Mouse (Mus musculus) neural tube, embryonic 14.5 days (tissue): ENCODE measurements at regions not wholly inside any gene's neighbourhood (a gene's known extent, or its start where the extent isn't known, plus 50 kb on each side); places are given as distances from the start of the nearest gene placed in this dataset.

Experiments used
- ATAC-seq: fragments of 200-750 bp; cut with Nextera tagmentation; 2 replicates; pipeline ENCODE4 v1.8.0; 2017; ENCODE audit warnings: low read depth, mild to moderate bottlenecking, moderate TSS enrichment, moderate library complexity
- H3K27ac ChIP-seq: fragments of 300-500 bp; sonication (generic); 2 replicates; pipeline ENCODE4 v1.5.1; 2014; ENCODE audit warnings: low read depth, mild to moderate bottlenecking, control low read depth, low read length, moderate library complexity, mixed read lengths
- H3K27me3 ChIP-seq: fragments of 300-500 bp; sonication (generic); 2 replicates; pipeline ENCODE4 v1.6.1; 2014; ENCODE audit warnings: low read length; ENCODE audit not compliant: control insufficient read depth, insufficient read depth
- H3K36me3 ChIP-seq: fragments of 300-500 bp; sonication (generic); 2 replicates; pipeline ENCODE4 v1.6.1; 2014; ENCODE audit warnings: low read length, mixed read lengths; ENCODE audit not compliant: control insufficient read depth, insufficient read depth
- H3K4me1 ChIP-seq: fragments of 300-500 bp; sonication (generic); 2 replicates; pipeline ENCODE4 v1.6.1; 2014; ENCODE audit warnings: low read length; ENCODE audit not compliant: control insufficient read depth, insufficient read depth
- H3K4me2 ChIP-seq: fragments of 300-500 bp; sonication (generic); 2 replicates; pipeline ENCODE4 v1.6.1; 2014; ENCODE audit warnings: mild to moderate bottlenecking, low read depth, low read length, control low read depth
- H3K4me3 ChIP-seq: fragments of 300-500 bp; sonication (generic); 2 replicates; pipeline ENCODE4 v1.5.1; 2014; ENCODE audit warnings: low read depth, low read length, control low read depth, mixed read lengths
- H3K9ac ChIP-seq: fragments of 300-500 bp; sonication (generic); replicated peaks from 2 replicates; pipeline ENCODE4 v1.6.1; 2014; ENCODE audit warnings: low read depth, mild to moderate bottlenecking, control low read depth, low read length, mixed read lengths
- H3K9me3 ChIP-seq: fragments of 300-500 bp; sonication (generic); 2 replicates; pipeline ENCODE4 v1.6.1; 2016; ENCODE audit warnings: low read length; ENCODE audit not compliant: control insufficient read depth
- WGBS: fragments of 180-500 bp; shearing (Covaris S2); extraction: QIAGEN DNeasy Blood & Tissue Kit; methylation state at CpG from one replicate; pipeline ENCODE4 v1.1.7; 2014; 5-methylcytosine and 5-hydroxymethylcytosine counted together

- WGBS = 10% methylated on average over 1 of the region's 1 CpGs
Observed at GRCm38 (mm10) chr14:110276192-110276591, 478.8 kb downstream of the Slitrk6 start.

GRCm38 (mm10) chr14:110271270-110271669 lies 483.7 kb downstream of the Slitrk6 start:
- H3K27me3 ChIP-seq = no peaks in the 10 kb centered on the region
- no peak overlapping the region for H3K4me2 ChIP-seq
- 67% methylated on average over 2 of the region's 2 CpGs for WGBS
- no peak overlapping the region for H3K4me3 ChIP-seq
- no peak overlapping the region for H3K9ac ChIP-seq
- no peak for ATAC-seq
- H3K27ac ChIP-seq = no peak overlapping the region
- no peaks in the 10 kb centered on the region for H3K4me1 ChIP-seq
- no peaks in the 10 kb centered on the region for H3K9me3 ChIP-seq
- H3K36me3 ChIP-seq = no peaks in the 10 kb centered on the region

More at GRCm38 (mm10) chr14:110276192-110276591, 478.8 kb downstream of the Slitrk6 start:
- Histone ChIP-seq H3K4me1 (no peaks in the 10 kb centered on the region), H3K9ac (no peak overlapping the region), H3K9me3 (no peaks in the 10 kb centered on the region), H3K27me3 (no peaks in the 10 kb centered on the region), H3K4me3 (no peak overlapping the region), H3K27ac (no peak overlapping the region), H3K36me3 (no peaks in the 10 kb centered on the region), H3K4me2 (no peak overlapping the region)
- ATAC-seq = no peak

GRCm38 (mm10) chr14:110244466-110244865 lies 510.5 kb downstream of the Slitrk6 start:
- H3K4me2 ChIP-seq = no peak overlapping the region
- 89% methylated on average over 1 of the region's 1 CpGs for WGBS
- H3K4me1 ChIP-seq = no peaks in the 10 kb centered on the region
- H3K36me3 ChIP-seq = no peaks in the 10 kb centered on the region
- ATAC-seq = no peak
- H3K27me3 ChIP-seq = no peaks in the 10 kb centered on the region
- H3K9ac ChIP-seq = no peak overlapping the region
- H3K4me3 ChIP-seq = no peak overlapping the region
- no peak overlapping the region for H3K27ac ChIP-seq
- H3K9me3 ChIP-seq = no peaks in the 10 kb centered on the region

DNA sequence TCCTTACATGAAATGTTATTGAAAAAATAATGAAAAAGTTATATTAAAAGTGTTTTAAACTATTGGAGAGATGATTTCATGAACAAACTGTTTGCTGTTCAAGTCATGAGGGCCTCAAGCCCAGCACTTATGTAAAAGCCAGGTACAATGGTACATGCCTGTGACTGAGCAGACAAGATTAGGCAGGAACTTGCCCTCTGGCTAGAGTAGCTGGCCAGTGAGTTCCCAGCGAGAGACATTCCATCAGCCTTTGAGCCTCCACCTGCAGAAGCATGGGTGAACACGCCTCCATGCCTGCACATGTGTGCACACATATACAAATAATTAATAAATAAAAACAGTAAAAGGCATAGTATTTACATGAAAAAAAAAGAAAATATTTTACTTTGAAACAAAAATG lies 511.4 kb downstream of the Slitrk6 start:
- no peak overlapping the region for H3K9ac ChIP-seq
- no peaks in the 10 kb centered on the region for H3K27me3 ChIP-seq
- H3K36me3 ChIP-seq = no peaks in the 10 kb centered on the region
- WGBS = 96% methylated on average over 2 of the region's 2 CpGs
- no peak overlapping the region for H3K4me3 ChIP-seq
- H3K27ac ChIP-seq = no peak overlapping the region
- no peaks in the 10 kb centered on the region for H3K4me1 ChIP-seq
- no peak for ATAC-seq
- H3K4me2 ChIP-seq = no peak overlapping the region
- H3K9me3 ChIP-seq = no peaks in the 10 kb centered on the region

GRCm38 (mm10) chr14:110238800-110239199 lies 516.1 kb downstream of the Slitrk6 start:
- H3K27me3 ChIP-seq = no peaks in the 10 kb centered on the region
- H3K4me3 ChIP-seq = no peak overlapping the region
- WGBS = 31% methylated on average over 2 of the region's 2 CpGs
- no peaks in the 10 kb centered on the region for H3K36me3 ChIP-seq
- H3K9me3 ChIP-seq = no peaks in the 10 kb centered on the region
- H3K9ac ChIP-seq = no peak overlapping the region
- H3K4me2 ChIP-seq = no peak overlapping the region
- H3K4me1 ChIP-seq = no peaks in the 10 kb centered on the region
- ATAC-seq = no peak
- H3K27ac ChIP-seq = no peak overlapping the region

GRCm38 (mm10) chr14:110224678-110225446 lies 530.1 kb downstream of the Slitrk6 start:
- no peaks in the 10 kb centered on the region for H3K9me3 ChIP-seq
- no peaks in the 10 kb centered on the region for H3K4me1 ChIP-seq
- no peak overlapping the region for H3K9ac ChIP-seq
- 85% methylated on average over 6 of the region's 6 CpGs for WGBS
- H3K27me3 ChIP-seq = no peaks in the 10 kb centered on the region
- H3K36me3 ChIP-seq = no peaks in the 10 kb centered on the region
- no peak for ATAC-seq
- no peak overlapping the region for H3K4me3 ChIP-seq
- no peak overlapping the region for H3K4me2 ChIP-seq
- no peak overlapping the region for H3K27ac ChIP-seq

DNA sequence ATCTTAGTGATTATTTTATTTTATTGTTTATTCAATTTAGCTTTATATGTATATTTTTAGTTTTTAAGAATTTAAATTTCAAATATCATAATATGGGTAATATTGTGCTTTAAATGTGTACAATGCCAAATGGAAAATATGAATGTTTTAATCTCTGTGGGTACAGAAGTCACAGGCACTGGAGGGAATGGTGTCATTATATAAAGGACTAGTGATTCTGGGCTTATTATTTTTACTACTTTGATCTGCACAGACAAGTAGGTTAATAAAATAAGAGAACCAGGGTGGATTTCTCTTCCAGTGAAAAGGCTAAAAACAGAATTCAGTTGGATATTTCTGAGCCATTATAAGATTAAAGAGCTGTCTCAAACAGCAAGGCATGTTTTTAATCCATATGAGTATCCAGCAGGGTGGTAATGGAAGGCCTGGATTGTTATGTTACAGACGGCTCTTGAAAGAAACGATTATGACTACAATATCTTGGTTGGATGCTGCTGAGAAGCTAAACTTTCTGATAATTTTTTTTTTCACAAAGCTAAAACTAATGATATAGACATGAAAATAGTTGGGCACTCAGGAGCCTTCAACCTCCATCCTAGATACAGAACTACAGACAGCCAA lies 563.9 kb downstream of the Slitrk6 start:
- 89% methylated on average over 2 of the region's 2 CpGs for WGBS
- Histone ChIP-seq H3K4me3 (no peak overlapping the region), H3K9ac (no peak overlapping the region), H3K27me3 (no peaks in the 10 kb centered on the region), H3K4me1 (no peaks in the 10 kb centered on the region), H3K27ac (no peak overlapping the region), H3K4me2 (no peak overlapping the region), H3K36me3 (no peaks in the 10 kb centered on the region), H3K9me3 (no peaks in the 10 kb centered on the region)
- ATAC-seq = no peak

DNA sequence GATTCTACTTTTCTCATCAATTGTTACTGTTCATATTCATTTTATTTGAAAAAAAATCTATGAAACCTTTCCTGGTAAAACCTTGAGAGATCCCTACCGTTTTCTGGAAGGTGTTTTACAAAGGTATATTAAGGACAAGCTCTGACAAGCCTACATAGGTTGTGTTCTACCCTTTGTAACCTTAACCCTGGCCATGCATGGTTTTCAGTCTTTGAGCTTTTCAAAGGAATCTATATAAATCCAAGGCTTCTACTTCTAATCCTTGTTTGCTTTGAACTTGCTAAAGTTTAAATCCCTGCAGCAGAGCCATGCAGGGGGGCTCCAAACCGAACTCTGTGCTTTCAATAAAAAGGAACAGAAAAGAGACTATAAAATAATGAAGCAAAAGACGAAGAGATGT lies 564.5 kb downstream of the Slitrk6 start:
- Histone ChIP-seq H3K36me3 (no peaks in the 10 kb centered on the region), H3K9ac (no peak overlapping the region), H3K27me3 (no peaks in the 10 kb centered on the region), H3K9me3 (no peaks in the 10 kb centered on the region), H3K27ac (no peak overlapping the region), H3K4me1 (no peaks in the 10 kb centered on the region), H3K4me3 (no peak overlapping the region), H3K4me2 (no peak overlapping the region)
- ATAC-seq = no peak
- 78% methylated on average over 3 of the region's 3 CpGs for WGBS

DNA sequence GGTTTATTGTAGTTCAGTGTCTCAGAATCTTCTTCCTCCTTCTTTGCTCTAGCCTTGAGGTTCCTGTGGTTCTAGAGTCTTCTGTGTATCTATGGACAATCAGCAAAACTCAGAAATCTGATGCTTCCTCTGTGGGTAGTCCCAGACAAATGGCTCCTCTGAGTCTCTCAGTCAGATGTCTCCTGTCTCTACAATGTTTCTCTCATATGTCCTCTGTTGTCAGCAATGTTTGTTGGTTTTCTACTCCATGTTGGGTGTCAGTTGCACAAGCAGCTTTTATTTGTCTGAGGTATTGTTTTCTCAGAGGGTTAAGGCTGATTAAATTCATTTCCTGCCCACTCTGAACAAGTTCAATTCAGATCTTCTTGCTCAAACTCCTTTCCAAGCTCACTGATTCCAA lies 575.8 kb downstream of the Slitrk6 start:
- Histone ChIP-seq H3K27me3 (no peaks in the 10 kb centered on the region), H3K9me3 (no peaks in the 10 kb centered on the region), H3K4me3 (no peak overlapping the region), H3K36me3 (no peaks in the 10 kb centered on the region), H3K27ac (no peak overlapping the region), H3K4me1 (no peaks in the 10 kb centered on the region), H3K4me2 (no peak overlapping the region), H3K9ac (no peak overlapping the region)
- ATAC-seq = no peak
